Mouse (Mus musculus) CH12.LX (cell line): ENCODE data around the gene Sult1a1. TPM values are rescaled to one million over a fixed set of nuclear protein-coding genes. Genes with fewer than 3 reads are reported as not detected.
A peak's percentile ranks its signal among the peaks of the same experiment; 100 is the strongest.

Experiments used
- DNase-seq: peaks from one replicate; pipeline ENCODE4 v3.0.0-alpha.2; 2013; ENCODE audit errors: extremely low read depth
- H3K27ac ChIP-seq: 2 replicates; pipeline ENCODE4 v1.5.1; 2012; ENCODE audit warnings: low read depth, mild to moderate bottlenecking, control low read depth, moderate library complexity; ENCODE audit not compliant: insufficient read depth
- H3K27me3 ChIP-seq: replicated peaks from 2 replicates; pipeline ENCODE3; 2012; ENCODE audit warnings: inconsistent platforms
- H3K36me3 ChIP-seq, 2 experiments: replicated peaks in 1 of 2; 2 replicates each; pipeline versions ENCODE3 to v1.6.1; 2012; ENCODE audit warnings: inconsistent platforms in 1 of 2, low read length in 1 of 2, mild to moderate bottlenecking in 1 of 2, mixed read lengths in 1 of 2, moderate library complexity in 1 of 2; ENCODE audit not compliant: control insufficient read depth in 1 of 2, insufficient read depth in 1 of 2
- H3K4me1 ChIP-seq, 2 experiments: 2 replicates each; pipeline ENCODE4 v1.6.1; 2012; ENCODE audit warnings: inconsistent platforms in 1 of 2, moderate library complexity in 1 of 2; ENCODE audit not compliant: insufficient read depth in 2 of 2, control insufficient read depth in 1 of 2
- H3K4me2 ChIP-seq: 2 replicates; pipeline ENCODE4 v1.6.1; 2012; ENCODE audit warnings: low read depth, mild to moderate bottlenecking, control low read depth; ENCODE audit not compliant: poor library complexity, insufficient read depth, severe bottlenecking
- H3K4me3 ChIP-seq, 3 experiments: fragments of 150-350 bp in 1 of 3; sonication (generic) in 1 of 3; replicated peaks in 1 of 3; 2 replicates each; pipeline versions ENCODE3 to v1.5.1; 2011 to 2012; ENCODE audit warnings: low read depth in 2 of 3, low read length in 2 of 3, mild to moderate bottlenecking in 2 of 3, moderate library complexity in 2 of 3, control low read depth in 1 of 3, improper control_type of control experiment in 1 of 3, inconsistent platforms in 1 of 3, mixed read lengths in 1 of 3; ENCODE audit not compliant: poor library complexity in 1 of 3
- H3K79me2 ChIP-seq: replicated peaks from 2 replicates; pipeline ENCODE4 v1.6.1; 2012; ENCODE audit warnings: mild to moderate bottlenecking, moderate library complexity; ENCODE audit not compliant: control insufficient read depth, poor library complexity, insufficient read depth, severe bottlenecking; ENCODE audit errors: extremely low read depth
- H3K9ac ChIP-seq: 2 replicates; pipeline ENCODE4 v1.6.1; 2012; ENCODE audit warnings: low read depth, mild to moderate bottlenecking, control low read depth, moderate library complexity; ENCODE audit not compliant: insufficient read depth
- H3K9me3 ChIP-seq: replicated peaks from 2 replicates; pipeline ENCODE3; 2012; ENCODE audit warnings: low read length, inconsistent platforms, mixed read lengths
- CHD1 ChIP-seq: IDR thresholded peaks from 2 replicates; pipeline ENCODE4 v1.6.1; 2012; ENCODE audit warnings: low read depth, low read length, improper control_type of control experiment, inconsistent platforms
- CHD2 ChIP-seq: IDR thresholded peaks from 2 replicates; pipeline ENCODE4 v1.6.1; 2011; ENCODE audit warnings: low read length, improper control_type of control experiment
- E2F4 ChIP-seq: IDR thresholded peaks from 2 replicates; pipeline ENCODE4 v1.6.1; 2011; ENCODE audit warnings: low read depth, low read length, improper control_type of control experiment; ENCODE audit not compliant: insufficient replicate concordance
- ELF1 ChIP-seq: IDR thresholded peaks from 2 replicates; pipeline ENCODE4 v1.6.1; 2014; ENCODE audit warnings: low read depth, mild to moderate bottlenecking, inconsistent platforms, low read length, improper control_type of control experiment
- KAT2A ChIP-seq: IDR thresholded peaks from 2 replicates; pipeline ENCODE4 v1.6.1; 2012; ENCODE audit warnings: low read length, improper control_type of control experiment, inconsistent platforms; ENCODE audit not compliant: insufficient replicate concordance
- MAFK ChIP-seq: IDR thresholded peaks from 2 replicates; pipeline ENCODE4 v1.6.1; 2011; ENCODE audit warnings: low read length, improper control_type of control experiment; ENCODE audit not compliant: insufficient replicate concordance
- MAX ChIP-seq: IDR thresholded peaks from 2 replicates; pipeline ENCODE4 v1.6.1; 2011; ENCODE audit warnings: low read length, improper control_type of control experiment
- MAZ ChIP-seq: IDR thresholded peaks from 2 replicates; pipeline ENCODE4 v1.6.1; 2012; ENCODE audit warnings: low read depth, mild to moderate bottlenecking, inconsistent platforms, low read length, improper control_type of control experiment, moderate library complexity
- MXI1 ChIP-seq: IDR thresholded peaks from 2 replicates; pipeline ENCODE4 v1.6.1; 2011; ENCODE audit warnings: mild to moderate bottlenecking, low read depth, low read length, improper control_type of control experiment
- MYC ChIP-seq: IDR thresholded peaks from 2 replicates; pipeline ENCODE4 v1.6.1; 2011; ENCODE audit warnings: low read depth, mild to moderate bottlenecking, improper control_type of control experiment, low read length
- NELFE ChIP-seq: IDR thresholded peaks from 2 replicates; pipeline ENCODE4 v1.6.1; 2011; ENCODE audit warnings: low read depth, low read length, improper control_type of control experiment
- PAX5 ChIP-seq: IDR thresholded peaks from 2 replicates; pipeline ENCODE4 v1.6.1; 2012; ENCODE audit warnings: low read length, inconsistent platforms, mixed read lengths
- SMC3 ChIP-seq: IDR thresholded peaks from 2 replicates; pipeline ENCODE4 v1.6.1; 2011; ENCODE audit warnings: low read depth, low read length, improper control_type of control experiment
- UBTF ChIP-seq: IDR thresholded peaks from 2 replicates; pipeline ENCODE4 v1.6.1; 2012; ENCODE audit warnings: low read depth, mild to moderate bottlenecking, inconsistent platforms, low read length, improper control_type of control experiment, moderate library complexity
- ZC3H11A ChIP-seq: IDR thresholded peaks from 2 replicates; pipeline ENCODE4 v1.6.1; 2012; ENCODE audit warnings: low read depth, mild to moderate bottlenecking, inconsistent platforms, low read length, improper control_type of control experiment
- dilution Hi-C: fragments of 300-500 bp; cut with MboI; formaldehyde crosslinking; loops from 2 replicates; pipeline ENCODE4 v1.14.3; 2020; ENCODE audit warnings: low sequenced_read_pairs; ENCODE audit not compliant: extremely low pct_unique_long_range_greater_than_20kb, extremely low pct_ligation_motif_present
- in situ Hi-C: fragments of 300-500 bp; cut with MboI; formaldehyde crosslinking; loops from 3 replicates; pipeline ENCODE4 v1.14.3; 2019; ENCODE audit warnings: low sequenced_read_pairs, low pct_ligation_motif_present, low pct_unique_long_range_greater_than_20kb, mixed read lengths
- polyA plus RNA-seq: library from polyadenylated mRNA; unstranded; fragments of >175 nt; gene quantifications from 2 replicates; pipeline ENCODE4 v1.2.1, GENCODE M21; 2012; ENCODE audit warnings: low read depth; ENCODE audit not compliant: insufficient read length
- total RNA-seq, 2 experiments: library from RNA; depleted of rRNA; stranded (reverse); fragments of 300-350 nt in 1 of 2; fragments of >200 nt in 1 of 2; gene quantifications; 2 replicates each; pipeline ENCODE4 v1.2.3; 2012 to 2014

Gene Sult1a1
- total and polyA plus RNA-seq, 3 experiments = 0.34 to 0.87 (median 0.87) TPM

DNA sequence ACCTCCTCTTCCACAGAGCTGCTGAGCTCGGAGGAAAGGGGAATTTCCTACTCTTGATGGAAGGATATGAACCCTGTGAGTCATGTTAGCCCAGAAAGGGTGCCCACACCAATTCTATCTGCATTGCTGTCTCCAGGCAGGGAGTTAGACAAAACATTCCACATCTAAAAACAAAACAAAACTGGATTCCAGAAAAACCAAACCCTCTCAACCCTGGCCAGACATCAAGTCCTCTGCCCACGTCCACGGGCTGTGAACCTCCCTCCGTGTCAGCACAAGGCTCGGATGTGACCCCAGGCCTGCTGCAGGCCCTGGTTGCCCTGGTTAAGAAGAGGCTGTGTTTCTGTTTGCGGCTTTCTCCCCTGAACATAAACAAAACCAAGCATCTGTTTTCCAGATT, 48.1 kb downstream of the Sult1a1 start:
- in situ Hi-C loops (no loop called here), dilution Hi-C loops (no loop called here)
- Histone ChIP-seq H3K79me2 (no peaks in the 10 kb centered on the region), H3K4me3 (no peak overlapping the region), H3K36me3 (peaks cover 0 to 5% of the 10 kb centered on the region in 2 experiments), H3K27me3 (no peaks in the 10 kb centered on the region), H3K9ac (no peak overlapping the region), H3K4me2 (no peak overlapping the region), H3K27ac (no peak overlapping the region), H3K4me1 (peaks cover 13 to 24% of the 10 kb centered on the region in 2 experiments), H3K9me3 (no peaks in the 10 kb centered on the region)
- no peak for TF ChIP-seq CHD2
- TF ChIP-seq SMC3 = no peak
- no peak for TF ChIP-seq MAZ
- no peak for TF ChIP-seq UBTF
- TF ChIP-seq MAX = no peak
- TF ChIP-seq NELFE = no peak
- no peak for TF ChIP-seq MYC
- TF ChIP-seq MAFK = no peak
- TF ChIP-seq ZC3H11A = no peak
- TF ChIP-seq E2F4 = no peak
- no peak for TF ChIP-seq KAT2A
- no peak for TF ChIP-seq PAX5
- TF ChIP-seq CHD1 = no peak
- no peak for DNase-seq

DNA sequence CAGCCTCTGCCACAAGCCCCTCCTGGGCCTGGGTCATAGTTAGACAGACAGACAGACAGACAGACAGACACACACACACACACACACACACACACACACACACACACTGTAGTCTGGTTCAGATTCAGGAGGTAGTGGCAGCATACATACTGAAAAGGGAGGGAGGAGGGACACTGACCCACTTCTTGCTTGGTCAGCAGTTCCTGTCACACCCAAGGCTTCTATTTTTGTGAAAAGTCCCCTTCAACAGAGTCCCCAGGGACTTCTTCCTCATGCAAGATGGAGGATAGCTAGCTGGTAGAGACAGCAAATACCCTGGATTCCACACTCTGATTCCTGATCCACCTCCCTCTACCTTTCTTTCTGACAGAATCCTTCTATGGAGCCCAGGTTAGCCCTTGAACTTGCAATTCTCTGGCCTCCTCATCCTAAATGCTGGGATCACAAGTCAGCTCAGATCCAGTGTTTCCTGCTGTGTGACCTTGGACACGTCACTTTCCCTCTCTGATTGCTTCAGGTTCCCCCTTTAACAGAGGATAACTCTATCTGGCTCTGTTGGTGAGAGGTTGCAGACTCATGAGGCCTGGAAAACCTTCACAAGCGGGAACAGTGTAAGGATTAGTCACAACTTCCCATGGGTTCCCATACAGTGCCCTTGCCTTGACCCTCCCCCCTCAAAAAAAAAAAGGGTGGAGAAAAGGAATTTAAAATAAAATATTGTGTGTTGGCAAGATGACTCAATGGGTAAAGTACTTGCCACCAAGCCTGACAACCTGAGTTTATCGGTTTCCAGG, 50.2 kb downstream of the Sult1a1 start:
- Histone ChIP-seq H3K9me3 (no peaks in the 10 kb centered on the region), H3K79me2 (no peaks in the 10 kb centered on the region), H3K4me1 (peaks cover 13 to 30% of the 10 kb centered on the region in 2 experiments), H3K4me2 (peak overlapping the region; percentile 10; the same call in 1 of the 2 replicates), H3K27ac (no peak overlapping the region), H3K4me3 (peak overlapping the region in 2 of 3 experiments; percentile 45 to 49), H3K27me3 (no peaks in the 10 kb centered on the region), H3K36me3 (peaks cover 0 to 20% of the 10 kb centered on the region in 2 experiments), H3K9ac (peak overlapping the region; percentile 32; the same call in 1 of the 2 replicates)
- in situ Hi-C loops = no loop called here
- no peak for DNase-seq
- TF ChIP-seq CHD1 (no peak), KAT2A (0 out of 2 replicates have a peak, but pooled peaks have one; percentile 9), ELF1 (no peak), MXI1 (no peak), MAFK (peak; percentile 91), NELFE (peak; percentile 40; the same call in 1 of the 2 replicates)
- dilution Hi-C loops = no loop called here
